Mouse (Mus musculus) c-Kit-positive CD71-positive TER-119-negative erythroid progenitor cells, embryonic 14.5 days (primary cell): ENCODE results near the gene Sytl1.

Experiments
- DNase-seq: peaks from one replicate; pipeline ENCODE4 v3.0.0-alpha.2; 2013; ENCODE audit warnings: low read depth

Gene Sytl1

DNA sequence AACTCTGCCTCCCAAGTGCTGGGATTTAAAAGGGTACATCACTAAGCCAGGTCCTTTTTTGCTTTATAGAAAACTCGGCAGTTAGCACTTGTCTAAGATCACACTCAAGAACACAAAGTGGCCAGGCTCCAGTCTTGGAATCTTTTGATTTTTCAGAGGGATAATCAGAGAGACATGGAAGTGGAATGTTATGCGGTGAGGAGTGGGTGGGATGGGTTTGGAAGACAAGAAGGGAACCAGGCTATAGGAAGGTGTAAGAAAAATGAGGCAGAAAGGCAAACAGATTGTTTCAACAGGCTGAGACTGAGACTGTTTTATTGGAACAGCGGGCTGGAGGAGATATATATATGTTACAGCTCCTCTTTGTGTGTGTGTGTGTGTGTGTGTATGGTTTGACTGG, 15.6 kb upstream of the Sytl1 start:
- no peak for DNase-seq

DNA sequence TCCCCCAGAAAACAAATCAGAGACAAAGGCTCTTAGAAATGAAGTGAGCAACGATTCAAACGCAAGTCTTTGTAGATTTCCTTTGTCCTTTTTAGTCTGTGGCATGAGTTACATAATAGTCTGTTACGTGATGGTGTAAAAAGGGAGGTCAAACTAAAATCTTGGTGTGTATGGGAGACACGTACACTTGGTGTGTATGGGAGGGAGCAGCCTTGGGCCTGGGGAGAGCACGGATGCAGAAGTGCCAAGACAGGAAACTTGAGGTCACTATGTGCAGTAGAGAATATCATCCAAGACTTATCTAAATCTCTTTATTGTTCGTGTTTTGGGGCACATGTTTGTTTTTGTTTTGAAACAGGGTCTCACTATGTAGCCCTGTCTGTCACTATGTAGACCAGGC, 15.2 kb upstream of the Sytl1 start:
- DNase-seq, result no peak

DNA sequence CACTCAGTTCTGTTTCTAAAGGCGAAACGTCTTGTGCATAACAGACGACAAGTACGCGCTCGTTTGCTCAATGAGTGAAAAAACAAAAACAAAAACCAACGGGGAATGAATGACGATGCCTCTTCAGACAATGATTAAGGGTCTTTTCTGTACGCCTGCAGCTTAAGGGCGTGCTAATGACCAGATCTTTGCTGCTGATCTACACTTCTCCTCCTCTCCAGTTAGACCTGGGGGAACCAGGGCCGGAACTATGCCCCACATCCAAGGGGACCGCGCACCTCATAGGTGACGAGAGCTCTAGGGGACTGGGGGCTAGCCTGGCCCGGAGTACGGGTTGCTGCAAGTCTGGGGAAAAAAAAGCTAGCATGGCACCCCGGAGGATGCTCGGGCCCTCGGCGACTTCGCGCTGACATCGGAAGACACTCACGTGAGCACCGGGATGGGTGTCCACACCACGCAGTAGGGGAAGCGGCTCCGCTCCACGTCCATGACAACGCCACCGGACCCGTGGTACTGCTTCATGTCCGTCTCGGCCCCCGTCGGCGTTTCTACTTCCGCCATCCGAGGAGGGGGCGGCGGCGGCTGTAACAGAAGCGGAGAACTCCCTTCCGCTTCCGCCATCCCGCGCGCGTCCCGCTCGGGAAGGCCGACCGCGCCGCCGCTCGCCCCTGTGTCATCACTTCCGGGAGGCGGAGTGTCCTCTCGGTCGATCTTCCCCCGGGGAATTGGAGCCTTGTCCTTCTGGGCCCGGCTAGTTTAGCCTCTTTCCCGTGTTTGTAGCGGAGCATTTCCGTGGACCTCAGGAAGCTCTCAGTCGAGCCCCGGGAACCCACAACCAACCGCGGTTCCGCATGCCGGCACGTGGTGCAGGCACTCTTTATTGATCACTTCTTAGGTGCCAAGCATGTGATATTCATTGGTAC, 14.5 kb upstream of the Sytl1 start, which contains the start of gene Tmem222:
Gene Tmem222, minus strand, starts transcription at position 689 of the 923 bp plus-strand sequence.
- DNase-seq, result peak; percentile 94

DNA sequence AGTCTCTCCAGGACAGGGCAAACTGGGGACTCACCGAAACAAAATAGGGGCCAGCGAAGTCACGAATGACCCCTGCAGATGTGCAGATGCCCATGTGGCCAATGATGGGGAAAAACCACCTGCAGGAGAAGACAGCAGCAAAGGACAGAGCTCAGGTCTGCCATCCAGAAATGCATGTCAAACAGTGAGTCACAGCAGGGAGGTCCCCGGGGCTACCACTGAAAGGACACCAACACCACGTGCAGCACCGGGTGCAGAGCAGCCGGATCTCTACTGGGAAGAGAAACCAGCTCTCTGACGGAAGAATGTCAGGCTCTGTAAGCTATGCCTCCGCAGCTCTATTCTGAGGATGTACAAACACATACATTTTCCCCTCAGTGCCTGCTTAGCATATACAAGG, 8.0 kb upstream of the Sytl1 start:
- DNase-seq, result no peak

DNA sequence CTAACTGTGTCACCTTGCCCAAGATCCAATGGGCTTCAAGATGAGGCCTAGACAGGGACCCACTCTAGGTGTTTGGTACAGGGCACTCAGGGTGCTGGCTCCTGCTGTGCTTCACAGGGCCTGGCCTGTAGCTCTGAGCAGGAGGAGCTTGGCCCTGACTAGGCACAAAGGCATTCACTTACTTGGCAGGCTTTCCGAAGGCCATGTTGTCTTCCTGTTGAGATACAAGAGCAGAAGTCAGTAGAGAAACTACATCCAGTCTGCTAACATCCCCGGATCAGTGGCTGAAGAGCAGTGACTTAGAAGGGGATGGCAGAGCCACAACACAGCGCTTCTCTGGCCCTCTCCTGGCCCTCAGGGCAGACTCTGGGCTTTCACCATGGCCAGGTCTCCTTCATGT, 6.7 kb upstream of the Sytl1 start:
- no peak for DNase-seq

DNA sequence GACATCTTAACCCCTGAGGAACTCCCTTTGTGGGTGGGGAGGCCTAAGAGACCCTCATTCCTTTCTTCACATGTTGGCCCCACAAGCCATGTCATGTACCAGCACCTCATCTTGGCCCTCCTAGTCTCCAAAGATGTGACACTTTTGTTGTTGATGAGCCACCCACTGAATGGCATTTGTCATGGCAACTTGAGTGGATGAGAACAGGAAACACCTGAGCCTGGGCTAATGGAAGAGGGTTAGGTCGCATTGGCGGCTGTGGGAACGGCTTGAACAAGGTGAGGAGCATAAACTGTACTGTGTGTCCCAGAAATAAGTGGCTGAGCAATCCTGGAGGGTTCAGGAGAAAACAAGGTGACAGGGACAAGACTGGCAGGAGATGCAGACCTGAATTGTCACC, 6.0 kb upstream of the Sytl1 start:
- DNase-seq, result no peak

DNA sequence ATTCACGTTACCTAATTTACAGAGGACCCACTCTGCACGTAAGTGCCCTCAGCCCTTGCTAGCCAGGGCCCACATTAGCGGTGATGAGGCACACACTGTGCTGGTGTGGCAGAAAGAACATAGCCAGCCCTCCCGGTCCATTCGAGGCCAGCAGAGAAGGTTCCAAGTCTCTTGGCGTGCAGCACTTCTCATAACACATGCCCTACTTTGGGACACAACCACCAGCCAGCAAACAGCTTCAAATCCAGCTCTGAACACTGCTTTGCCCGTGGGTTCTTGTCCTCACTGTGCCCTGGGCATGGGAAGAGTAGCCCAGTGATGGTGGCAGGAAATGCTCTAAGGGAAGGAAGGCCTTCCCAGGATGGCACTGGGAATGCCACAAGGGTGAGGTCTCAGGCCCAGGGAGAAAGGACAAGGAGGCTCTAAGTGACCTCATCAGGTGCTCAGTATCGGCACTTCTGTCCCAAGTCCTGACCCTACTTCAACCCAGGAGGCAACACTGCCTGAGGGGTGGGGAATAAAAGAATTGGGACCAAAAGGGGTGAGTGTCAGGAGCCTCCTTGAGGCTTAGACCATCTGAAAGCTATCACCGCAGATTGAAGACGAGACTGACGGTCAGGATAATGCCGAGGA, 3.5 kb upstream of the Sytl1 start:
- DNase-seq, result no peak

DNA sequence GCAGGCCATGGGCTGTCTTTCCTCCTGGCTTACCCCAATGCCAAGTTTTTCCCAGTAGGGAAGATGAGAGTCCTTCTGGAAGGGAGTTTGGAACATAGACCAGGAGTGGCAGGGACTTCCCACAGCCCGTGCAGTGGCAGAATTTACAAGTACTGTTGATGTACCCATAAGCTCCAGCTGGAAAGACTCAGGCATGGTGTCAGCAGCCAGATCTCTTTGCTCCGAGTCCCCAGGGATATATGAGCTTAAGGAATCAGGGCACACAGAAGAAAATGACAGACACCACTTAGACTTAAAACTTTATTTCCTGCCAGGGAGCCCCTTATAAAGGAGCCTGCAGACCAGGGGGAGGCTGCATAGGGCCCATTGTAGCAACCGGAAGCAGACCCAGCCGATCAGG, 2.8 kb upstream of the Sytl1 start:
- no peak for DNase-seq

DNA sequence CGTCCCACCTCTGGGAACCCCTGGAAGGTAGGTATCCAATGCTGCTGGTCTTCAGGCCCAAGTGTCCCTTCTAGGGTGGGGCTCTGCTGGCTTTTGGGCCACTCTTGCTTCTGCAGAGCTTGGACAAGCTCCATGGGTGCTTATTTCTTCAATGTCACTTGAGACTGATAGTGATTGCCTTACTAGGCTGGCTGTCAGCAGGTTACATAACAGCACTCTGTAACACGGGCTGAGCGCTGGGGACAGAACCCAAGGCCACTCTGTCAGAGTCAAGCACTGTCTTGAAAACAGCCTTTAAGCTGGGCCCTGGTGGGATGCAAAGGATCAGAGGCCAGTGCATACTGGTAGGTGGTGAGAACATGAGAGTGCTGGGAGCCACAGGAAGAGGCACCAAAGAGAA, 2.4 kb upstream of the Sytl1 start:
- no peak for DNase-seq

DNA sequence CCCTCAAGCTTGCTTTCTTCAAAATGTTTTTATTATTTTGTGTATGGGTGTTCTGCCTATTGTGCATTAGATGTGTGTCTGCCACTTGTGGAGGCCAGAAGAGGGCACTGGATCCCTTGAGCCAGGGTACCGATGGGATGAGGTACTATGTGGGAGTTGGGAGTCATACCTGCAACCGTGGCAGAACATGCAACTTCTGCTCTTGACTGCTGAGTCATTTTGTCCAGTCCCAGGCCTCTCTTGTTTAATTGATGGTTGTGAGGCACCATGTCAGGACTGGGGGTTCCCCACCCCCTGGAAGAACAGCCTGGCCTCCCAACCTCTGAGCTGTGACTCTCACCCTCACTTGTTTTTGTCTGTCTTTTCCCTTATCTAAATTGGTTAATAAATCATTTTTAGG, 1.6 kb upstream of the Sytl1 start:
- no peak for DNase-seq

DNA sequence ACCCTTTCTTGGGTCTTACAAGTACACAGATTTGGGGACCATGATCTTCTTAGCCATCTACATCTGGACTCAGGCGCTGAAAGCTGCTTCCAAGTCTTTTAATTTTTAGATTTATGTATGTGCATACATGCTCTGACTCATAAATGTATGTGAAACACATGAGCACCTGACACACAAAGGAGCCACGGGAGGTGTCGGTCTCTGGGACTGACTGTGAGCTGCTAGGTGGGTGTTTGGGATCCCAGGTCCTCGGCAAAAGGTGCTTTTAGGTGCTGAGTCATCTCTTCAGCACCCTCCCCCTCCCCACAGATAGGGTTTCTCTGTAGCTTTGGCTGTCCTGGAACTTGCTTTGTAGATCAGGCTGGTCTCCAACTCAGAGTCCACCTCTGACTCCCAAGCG, 843 bp upstream of the Sytl1 start:
- DNase-seq, result no peak

DNA sequence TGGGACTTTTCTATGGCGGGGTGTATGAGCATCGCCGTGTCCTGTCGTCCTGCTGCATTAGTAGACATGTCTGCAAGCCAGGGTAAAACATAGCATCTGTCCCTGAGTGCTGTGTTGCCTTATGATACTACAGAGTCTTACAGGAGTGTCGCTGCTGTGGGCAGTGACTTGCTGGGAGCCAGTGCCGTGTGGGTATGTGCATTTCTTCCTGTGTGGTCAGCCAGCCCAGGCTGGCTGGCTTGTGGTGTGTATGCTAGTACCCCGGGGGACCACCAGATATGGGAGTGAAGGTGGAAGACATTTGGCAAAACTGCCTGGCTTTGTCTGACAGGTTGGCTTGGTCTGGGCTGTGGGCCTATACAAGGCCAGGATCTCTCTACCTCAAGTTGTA, 543 bp downstream of the Sytl1 start:
- DNase-seq, result no peak

DNA sequence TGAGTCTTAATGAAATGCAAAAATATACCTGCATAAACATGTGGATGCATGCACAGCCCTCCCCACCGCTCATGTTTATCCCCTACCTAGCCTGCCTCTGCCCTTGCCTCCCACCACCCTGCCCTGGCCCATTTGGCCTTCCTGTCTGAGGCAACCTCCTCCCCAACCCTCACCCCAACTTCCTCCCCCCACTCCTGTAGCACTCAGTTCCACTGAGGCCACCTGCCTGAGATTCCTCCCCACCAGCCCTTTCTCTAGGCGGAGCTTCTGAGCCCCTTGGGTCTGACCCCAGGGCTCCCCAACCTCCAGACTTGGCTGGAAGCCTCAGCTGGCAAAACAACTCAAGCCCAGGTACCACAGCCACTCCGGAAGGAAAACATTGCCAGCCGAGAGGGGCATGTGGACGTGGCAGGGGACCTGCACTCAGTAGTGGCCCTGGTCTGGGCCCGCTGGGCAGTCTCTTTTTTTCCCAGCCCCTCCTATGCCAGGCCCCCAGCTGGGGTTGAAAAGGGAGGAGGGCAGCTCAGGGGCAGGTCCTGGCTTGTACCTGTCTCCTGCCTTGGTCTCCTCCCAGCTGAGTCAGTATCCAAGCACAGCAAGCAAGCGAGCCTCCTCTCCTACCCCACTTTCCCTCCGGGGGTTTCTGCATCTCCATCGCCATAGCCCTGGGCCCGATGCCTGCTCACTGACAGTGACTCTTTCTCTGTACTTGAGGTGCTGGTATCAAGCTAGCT, 1.1 kb downstream of the Sytl1 start:
- no peak for DNase-seq

DNA sequence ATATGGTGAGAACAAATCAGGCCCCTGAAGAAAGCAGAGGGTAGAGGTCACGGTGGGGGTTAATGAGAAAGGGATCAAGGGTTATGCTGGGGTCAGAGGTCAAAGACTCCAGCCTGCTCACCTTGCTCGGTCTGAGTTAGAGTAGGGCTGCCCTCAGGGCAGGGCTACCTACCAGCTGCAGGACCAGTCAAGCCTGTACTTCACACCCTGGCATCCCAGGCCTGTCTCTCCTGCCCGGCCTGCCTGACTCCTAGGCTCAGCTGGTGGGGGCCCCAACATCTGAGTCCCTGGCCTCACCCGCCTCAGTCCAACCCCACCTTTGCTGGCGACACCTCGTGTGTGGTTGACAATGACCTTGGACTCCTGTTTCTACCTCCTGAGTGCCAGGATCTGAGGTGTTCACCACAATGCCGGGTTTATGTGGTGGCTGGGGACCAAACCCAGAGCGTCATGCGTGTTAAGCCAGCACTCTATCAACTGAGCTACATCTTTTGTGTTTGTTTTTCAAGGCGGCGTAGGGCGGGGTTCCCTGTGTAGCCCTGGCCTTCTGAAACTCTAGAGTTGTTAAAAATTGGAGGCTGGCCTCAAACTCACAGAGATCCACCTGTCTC, 5.0 kb downstream of the Sytl1 start:
- DNase-seq, result no peak

DNA sequence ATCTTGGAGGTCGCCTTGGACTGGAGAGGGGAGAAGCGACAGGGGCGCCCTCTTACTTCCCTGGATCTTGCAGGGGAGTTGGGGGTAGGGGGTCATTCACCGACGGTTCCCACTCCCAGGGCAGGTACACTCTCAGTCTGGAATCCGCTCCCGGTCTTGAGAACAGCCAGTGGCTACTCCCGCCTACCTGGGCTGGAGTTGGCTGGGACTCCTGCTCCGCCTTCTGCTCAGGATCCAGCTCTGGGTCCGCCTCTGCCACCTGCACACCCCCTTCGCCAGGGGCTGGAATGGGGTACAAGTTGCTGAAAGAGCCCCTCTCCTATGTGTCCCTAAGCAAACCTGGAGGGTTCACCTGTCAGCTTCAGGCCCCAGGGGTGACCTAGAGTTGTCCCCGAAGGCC, 5.7 kb downstream of the Sytl1 start:
- no peak for DNase-seq

DNA sequence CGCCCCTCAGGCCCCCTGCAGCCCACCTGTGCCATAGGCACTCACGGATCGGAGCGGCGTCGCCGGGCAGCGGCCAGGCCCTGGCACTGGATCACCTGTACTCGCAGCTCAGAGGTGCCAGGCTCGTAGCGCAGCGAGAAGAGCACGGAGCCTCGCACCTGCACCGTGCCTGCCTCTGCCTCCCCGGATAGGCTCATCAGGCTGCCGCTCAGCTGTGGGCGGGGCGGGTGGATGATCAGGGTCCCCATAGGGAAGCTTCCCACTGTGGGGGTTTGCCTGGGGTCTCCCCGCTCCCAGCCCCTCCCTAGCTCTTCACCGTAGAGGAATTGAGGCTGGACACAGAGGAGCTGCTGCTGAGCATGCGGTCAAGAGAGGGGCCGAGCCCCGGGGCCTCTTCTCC, 6.1 kb downstream of the Sytl1 start:
- no peak for DNase-seq

DNA sequence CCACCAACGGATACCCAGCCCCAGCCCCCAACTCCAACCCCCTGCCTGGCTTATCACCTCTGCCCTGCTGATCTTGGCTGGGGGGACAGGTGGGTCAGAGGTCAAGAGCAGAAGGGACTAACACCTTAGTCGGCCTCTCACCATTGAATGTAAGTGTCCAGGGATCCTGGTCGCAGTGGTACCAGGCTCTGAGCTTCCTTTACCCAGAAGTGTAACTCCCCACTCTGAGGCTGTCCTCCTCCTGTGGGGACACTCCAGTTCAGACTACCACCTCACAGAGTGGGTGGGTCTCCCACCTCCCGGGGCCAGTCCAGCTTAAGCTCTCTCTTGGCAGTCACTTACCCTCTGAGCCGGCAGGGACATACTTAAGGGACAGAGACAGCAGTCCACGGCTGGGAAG, 7.5 kb downstream of the Sytl1 start:
- DNase-seq, result no peak

DNA sequence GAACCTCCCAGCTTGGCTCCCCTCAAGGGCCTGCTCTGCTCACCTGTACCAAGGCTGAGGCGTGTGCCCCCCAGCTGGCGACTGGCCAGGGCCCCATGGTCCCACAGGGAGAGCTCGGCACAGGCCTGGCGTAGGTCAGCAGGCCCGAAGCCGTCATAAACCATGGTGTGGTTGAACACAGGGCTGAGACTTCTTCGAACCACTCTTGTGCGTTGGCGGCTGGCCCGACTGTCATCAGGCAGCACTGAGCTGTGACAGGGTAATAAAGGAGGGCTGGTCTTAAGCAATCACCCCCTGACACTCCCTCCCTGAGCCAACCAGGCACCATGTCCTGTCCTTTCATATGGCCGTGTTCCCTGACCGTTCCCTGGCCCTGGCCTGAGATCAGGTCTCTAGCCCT, 9.5 kb downstream of the Sytl1 start:
- DNase-seq, result no peak

DNA sequence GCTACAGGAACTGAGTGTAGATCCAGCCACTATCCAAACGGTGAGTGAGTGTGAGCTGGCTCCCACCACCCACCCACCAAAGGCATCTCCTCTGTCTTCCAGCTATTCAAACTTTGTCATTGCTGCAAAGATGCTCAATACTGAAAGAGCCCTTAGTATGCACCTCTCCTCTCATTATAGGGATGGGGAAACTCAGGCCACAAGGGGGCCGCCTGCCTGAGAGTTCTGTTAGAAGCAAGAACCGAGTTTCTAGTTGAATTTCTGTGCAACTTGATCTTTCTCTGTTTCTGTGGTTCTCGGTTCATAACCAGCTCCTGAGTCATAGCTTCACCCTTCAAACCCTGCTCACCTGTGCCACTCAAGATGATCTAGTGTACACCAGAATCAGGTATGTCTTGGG, 10.8 kb downstream of the Sytl1 start:
- DNase-seq, result no peak

DNA sequence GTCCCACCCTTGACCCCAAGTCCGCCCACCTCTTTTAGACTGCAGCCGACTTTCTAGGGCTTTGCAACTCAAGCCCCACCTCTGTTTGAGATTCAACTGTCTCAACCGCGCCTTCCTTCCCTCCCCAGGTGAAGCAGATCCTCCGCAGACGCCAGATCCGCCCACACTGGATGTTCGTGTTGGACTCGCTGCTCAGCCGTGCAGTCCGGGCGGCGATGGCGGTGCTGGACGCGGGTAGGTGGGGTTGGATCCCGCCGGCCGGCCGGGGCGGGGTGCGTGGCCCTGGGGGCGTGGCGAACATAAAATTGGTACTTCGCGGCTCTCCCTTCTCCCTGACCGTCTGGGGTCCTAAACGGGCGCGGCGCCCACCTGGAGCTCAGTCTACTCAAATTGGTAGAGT, 11.7 kb downstream of the Sytl1 start:
- no peak for DNase-seq

DNA sequence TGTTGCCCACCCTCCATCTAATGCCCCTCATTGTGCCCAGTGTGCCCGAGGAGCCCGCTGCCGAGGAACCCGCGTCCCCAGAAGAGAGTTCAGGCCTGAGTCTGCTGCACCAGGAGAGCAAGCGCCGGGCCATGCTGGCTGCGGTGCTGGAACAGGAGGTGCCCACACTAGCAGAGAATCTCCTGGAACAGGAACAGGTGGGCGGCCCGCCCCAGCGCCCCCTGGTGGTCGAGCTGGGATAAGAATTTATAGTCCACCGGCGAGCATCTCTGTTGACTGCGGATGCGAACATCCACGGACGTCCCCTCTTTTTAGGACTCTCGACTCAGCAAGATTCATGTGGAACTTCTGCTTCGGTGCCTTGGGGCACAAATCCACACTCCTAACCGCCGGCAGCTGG, 12.3 kb downstream of the Sytl1 start:
- DNase-seq, result peak; percentile 63

DNA sequence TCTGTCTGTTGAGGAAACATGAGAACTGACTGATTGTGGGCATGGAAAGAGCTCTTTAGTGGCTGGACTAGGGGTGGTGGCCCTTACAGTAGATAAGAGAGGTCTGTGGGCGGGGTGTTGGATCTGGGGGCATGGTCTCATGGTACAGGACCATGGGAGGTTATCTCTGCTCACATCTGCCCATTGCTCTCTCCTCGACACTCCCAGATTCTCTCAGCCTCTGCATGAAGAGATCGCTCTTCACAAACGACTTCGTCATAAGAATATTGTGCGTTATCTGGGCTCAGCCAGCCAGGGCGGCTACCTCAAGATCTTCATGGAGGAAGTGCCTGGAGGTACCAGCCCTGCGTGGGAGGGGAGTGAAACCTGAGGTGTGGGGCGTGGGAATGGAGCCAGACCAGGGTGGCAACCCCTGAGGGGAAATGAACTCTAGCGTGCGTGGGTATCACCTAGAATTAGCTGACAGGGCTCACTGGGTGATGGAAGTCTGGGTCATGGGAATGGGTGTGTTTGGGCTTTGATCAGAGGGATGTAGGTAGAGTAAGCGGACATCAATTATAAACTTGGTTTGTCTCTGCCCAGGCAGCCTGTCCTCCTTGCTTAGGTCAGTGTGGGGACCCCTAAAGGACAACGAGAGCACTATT, 15.0 kb downstream of the Sytl1 start:
- DNase-seq, result peak; percentile 88
